Mouse (Mus musculus): ENCODE results near the gene Diexf.

The Diexf gene

DNA sequence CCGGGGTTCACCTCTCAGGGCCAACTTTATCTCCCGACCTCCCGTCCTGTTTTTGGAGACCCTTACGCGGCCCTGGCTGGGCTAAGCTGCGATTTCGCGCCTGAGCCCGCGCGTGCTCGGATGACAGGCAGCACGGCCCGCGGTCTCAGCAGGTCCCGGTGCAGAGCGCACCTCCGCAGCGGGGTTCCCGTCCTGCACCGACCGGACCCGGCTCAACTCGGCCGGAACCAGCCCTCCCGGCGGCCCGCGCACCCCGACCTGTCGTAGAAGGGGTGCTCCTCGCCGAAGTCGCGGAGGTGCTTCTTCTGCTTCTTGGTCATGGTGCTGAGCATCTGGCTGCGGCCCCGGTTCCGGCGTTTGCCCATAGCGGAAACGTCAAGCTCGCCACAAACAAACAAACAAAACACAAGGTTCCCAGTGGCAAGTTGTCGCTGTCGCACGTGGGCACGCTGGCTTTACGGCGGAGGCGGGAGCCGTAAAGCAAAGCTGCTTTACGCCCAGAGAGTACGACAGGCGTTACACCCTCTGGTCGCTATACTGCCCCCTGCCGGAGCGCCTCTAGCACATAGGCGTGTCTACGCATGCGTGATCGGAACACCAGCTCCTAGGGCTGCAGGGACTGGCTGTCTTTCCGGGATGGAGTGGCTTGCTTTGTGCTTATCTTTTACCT, at the start of gene Diexf:
Gene Diexf (minus strand): TSS at position 487 of the 670 bp plus-strand sequence.
- peak; percentile 96 for DNase-seq (ENCODE audit: low read depth, low spot score)

DNA sequence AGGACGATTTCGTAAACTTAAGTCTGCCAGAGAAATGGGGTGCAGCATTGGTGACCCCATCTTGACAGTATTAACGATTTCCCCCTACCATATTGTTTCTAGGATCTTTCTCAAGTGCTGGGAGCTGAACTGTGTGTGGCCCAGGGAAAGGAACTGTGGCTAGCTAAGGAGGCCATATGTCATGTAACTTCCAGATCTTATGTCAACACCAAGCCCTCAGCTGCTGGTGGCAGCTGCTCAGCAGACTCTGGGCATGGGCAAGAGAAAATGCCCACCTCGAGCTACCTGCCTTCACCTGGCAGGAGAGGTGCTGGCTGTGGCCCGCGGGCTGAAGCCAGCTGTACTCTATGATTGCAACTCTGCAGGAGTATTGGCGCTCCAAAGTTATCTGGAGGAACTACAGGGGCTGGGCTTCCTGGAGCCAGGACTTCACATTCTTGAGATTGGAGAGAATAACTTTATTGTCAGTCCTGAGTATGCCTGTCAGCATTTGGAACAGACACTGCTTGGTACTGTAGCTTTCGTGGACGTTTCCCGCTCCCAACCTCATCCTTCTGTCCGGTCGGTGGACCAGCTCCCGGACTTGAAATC, 44.2 kb upstream of the Diexf start:
- no peak for DNase-seq (ENCODE audit: low read depth, low spot score)

DNA sequence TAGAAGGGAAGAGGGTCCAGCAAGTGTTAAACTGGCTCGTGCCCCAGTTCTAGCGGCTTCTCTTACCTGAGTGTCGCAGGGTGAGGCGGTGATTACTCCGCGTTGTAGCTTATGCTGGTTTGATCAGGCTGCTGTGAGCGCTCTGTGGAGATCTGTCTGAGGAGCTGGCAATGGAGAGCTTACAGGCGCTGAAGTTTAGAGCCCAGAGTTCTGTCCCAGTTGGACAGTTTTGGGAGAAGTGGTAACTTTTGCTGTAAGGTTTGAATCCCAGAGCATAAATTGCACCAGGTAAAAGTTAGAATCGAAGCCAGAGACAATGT, 43.7 kb upstream of the Diexf start:
- DNase-seq (ENCODE audit: low read depth, low spot score), result no peak

DNA sequence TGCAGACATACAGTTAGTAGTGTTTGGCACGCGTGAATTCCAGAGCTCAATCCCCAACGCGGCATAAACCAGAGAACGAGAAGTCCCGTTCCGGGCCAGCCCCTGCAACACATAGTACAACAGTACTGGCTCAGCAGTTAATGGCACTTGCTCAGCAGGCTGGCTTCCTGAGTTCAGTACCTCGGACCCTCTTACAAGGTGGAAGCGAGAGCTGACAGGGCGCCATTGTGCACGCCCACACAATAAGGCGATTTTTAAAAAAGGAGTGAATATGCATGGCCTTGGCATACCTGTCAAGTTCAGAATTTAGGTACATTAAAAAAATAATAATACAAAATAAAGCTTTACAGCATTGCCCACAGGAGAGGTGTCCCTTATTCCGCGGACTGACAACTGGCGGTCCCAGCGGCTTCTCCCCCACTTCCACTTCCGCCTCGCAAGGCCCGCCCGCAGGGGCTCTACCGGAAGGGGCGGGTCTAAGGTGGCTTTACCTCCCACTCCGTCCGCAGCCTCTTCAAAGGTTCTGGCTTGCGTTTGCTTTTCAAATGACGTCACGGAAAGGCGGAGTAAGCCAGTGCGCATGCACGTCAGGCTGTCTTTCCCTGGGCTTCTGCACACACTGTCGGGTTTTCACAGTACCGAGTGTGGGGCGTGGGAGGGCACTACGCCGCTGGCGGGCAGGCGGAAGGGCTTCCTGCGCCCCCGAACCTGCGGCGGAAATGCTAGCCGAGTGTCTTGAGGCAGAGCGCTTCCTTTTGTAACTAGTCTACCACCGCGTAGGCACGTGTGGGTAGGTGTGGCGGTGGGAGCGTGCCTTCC, 43.1 kb upstream of the Diexf start:
- peak; percentile 99 for DNase-seq (ENCODE audit: low read depth, low spot score)

DNA sequence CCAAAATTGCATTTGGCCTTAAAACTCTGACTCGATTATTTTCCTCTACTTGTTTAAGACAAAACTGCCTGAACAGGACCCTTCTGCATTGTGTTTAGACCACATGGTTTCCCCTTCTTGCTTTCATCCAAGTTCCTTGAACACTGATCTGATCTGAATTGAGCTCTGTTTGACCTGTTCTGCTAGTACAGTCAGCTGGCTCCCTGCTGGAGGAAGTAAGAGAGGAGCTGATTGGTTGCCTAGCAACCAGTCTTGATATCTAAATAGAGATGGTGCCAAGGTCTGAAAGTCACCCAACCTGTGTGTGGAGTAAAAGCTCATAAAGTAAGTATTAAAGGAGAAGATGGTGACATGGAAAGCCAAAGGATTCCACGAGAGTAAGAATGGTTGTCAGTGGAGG, 39.8 kb upstream of the Diexf start:
- no peak for DNase-seq (ENCODE audit: low read depth, low spot score)

DNA sequence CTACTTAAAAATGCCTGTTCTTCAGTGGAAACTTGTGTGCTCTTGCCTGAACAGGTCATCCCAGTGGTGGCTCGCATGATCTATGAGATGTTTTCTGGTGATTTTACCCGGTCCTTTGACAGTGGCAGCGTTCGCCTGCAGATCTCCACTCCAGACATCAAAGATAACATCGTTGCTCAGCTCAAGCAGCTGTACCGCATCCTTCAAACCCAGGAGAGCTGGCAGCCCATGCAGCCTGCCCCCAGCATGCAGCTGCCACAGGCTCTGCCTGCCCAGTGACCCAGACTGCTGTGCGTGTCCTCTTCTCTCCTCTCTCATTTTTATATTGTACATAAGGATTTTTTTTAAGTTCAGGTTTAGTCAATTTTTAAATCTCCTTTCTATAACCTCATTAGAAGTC, 39.2 kb upstream of the Diexf start:
- DNase-seq (ENCODE audit: low read depth, low spot score), result no peak

DNA sequence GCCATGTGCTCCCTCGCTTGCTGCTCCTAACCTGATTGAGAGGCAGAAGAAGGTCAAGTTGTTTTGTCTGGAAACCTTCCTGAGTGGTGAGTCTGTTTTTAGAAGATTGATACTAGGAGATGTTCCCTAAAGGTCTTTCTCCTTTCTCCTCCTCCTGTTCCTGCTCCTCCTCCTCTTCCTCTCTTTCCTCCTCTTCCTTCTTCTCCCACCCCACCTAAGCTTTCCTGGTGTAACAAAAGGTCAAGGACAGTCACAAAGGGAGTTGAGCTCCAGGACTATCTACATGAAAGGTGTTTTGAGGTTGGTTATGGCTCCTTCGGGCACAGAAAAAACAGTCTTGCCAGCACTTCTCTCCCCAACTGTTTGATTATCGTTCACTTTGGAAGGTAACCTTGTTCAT, 37.7 kb upstream of the Diexf start, which contains the start of gene A130010J15Rik:
Gene A130010J15Rik (plus strand): TSS at position 301 of the 400 bp plus-strand sequence.
- DNase-seq (ENCODE audit: low read depth, low spot score), result no peak

DNA sequence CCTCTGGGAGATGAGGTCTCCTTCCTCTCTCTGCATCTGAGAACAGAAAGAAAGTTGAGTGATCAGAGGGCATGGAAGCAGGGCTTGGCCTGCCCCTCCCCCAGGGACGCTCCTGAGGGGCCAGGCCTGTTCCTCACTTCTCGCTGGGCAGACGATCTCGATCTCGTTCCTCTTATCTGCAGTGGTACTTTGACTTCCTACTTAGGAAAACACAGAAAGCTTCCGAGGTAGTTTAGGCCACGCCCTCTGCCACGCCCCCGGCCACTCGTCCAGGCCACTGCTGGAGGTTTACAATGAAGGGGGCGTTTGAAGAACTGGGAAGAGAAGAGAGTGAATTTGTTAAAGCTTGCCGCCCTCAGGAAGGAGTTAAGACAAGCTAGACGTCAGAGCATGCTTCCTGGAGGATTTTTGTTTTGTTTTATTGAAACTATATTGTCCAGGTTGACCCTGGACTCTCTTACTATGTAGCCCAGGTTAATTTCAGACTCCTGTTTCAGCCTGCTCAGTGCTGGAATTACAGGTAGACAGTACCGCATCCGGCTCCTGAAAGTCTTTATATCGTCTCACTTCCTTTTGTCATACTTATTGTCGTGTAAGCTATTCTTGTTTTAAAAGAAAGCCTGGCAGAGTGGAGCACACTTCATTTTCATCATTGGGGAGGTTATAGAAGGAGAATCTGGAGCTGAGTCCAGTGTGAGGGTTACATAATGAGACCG, 30.4 kb upstream of the Diexf start:
- DNase-seq (ENCODE audit: low read depth, low spot score), result no peak

DNA sequence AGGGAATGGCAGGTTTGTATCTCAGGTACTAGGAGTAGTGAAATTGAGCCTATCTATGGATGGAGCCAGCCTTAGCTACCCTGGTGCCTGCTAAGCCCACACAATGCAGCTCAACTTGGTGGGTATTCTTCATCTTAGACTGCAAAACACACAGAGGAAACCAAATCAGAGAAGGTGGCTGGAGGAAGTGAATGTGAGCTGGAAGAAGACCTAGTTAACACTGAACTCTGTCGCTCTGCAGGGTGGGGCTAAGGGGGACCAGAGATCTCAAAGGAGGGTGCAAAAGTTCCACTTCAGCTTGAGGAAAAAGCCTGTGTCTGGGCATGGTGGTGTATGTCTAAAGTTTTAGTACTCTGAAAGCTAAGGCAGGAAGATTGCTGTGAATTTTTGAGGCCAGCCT, 29.5 kb upstream of the Diexf start:
- DNase-seq (ENCODE audit: low read depth, low spot score), result no peak

DNA sequence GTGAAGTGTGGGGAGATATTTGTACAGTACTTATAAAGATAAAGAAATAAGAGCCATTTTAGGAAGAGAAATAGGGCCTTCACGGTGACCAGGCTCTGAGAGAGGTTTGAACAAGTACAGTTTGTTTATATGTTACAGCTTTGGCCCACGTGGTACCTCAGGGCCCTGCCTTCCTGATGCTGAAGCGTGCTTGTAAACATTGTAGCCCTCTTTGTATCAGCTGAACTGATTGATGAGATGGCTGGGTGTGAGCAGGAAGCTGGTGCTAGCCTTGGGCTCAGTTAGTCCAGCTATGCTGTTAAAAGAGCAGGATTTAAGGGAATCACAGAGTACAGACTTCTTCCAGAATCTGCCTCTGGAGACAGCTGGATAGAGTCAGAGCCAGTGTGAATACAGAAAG, 29.1 kb upstream of the Diexf start:
- no peak for DNase-seq (ENCODE audit: low read depth, low spot score)

DNA sequence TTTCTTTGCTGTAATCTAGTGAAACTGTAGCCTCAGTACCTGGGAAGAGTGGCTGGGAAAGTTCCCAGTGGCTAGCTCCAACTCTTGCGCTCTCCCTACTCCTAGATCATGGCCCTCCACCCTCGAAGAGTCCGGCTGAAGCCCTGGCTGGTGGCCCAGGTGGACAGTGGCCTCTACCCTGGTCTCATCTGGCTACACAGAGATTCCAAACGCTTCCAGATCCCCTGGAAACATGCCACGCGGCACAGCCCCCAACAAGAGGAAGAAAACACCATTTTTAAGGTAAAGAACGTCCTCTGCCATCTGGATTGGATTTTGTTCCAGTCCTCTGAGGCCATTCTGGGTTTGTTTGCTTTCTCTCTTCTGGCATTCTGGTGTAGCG, 27.0 kb upstream of the Diexf start:
- no peak for DNase-seq (ENCODE audit: low read depth, low spot score)

DNA sequence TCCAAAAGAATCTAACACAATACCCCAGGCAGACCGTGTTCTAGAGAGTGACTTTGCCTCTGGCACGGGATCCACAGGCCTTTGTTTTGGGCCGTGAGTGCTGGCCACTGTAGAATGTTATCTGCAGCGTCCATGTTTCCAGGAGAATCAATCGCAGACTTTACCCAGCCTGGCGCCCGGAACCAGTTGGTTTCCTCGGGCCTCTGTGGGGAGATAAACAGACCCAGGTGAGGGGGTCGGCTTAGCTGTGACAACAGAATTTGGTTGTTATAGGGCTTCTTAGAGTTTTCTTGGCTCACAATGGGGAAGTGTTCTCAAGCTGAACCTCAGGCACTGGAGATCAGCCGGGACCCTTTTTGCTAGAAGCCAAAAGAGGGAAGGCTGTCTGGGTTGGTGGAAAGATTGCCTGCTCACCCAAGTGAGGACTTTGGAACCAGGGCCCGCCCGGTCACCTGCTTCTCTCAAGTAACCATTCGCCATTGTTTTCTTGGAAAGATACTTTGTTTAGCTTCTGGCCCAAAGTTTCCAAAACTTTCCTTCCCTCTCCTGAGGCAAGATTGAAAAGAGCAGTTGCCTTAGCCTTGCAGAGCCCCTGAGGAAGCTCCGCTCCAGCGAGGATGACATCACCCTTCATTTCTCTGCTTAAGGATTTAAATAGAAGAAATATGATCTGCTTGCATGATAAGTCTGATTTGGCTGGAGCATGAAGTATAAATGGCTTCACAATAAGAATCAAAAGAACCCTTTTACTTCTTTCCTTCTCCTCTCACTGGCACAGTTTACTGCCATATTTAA, 26.4 kb upstream of the Diexf start:
- no peak for DNase-seq (ENCODE audit: low read depth, low spot score)

DNA sequence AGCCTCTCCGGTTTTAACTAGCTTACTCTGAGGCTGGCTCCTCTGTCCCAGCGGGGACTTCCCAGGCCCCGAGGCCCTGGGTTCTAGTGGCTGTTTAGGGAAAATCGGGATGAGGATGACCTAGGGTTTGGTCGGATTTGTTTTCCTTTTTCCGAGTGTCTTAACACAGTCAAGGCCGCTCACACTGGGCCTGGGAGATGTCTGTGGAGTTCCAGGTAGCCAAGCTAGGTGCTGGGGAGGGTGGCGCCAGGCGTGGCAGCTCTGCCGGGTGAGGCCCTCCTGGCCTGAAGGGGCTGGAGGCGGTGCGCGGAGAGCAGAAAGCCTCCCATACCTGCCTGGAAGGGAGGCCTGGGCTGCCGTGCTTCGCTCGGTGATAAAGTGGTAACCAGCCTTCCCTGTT, 23.5 kb upstream of the Diexf start:
- no peak for DNase-seq (ENCODE audit: low read depth, low spot score)

DNA sequence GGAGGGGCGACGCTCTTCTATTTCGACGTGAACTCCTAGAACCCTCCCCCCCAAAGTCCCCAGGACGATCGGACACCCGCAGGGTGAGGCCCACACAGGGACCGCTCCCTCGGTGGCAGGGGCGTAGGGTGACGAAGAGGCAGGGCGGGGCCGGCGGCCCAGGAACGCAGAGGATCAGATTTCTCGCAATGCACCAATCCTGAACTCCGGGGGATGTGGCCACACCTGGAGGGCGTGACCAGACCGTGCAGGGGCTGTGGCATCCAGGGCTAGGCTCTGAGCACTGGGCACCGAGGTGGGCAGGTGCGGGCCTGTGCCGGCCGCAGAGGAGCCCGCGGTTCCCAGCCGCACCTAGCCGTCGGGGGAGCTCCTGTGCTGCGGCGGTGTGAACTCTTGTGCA, 22.8 kb upstream of the Diexf start, which contains the start of gene Irf6:
Gene Irf6 (plus strand): TSS at position 240 of the 400 bp plus-strand sequence.
- no peak for DNase-seq (ENCODE audit: low read depth, low spot score)

DNA sequence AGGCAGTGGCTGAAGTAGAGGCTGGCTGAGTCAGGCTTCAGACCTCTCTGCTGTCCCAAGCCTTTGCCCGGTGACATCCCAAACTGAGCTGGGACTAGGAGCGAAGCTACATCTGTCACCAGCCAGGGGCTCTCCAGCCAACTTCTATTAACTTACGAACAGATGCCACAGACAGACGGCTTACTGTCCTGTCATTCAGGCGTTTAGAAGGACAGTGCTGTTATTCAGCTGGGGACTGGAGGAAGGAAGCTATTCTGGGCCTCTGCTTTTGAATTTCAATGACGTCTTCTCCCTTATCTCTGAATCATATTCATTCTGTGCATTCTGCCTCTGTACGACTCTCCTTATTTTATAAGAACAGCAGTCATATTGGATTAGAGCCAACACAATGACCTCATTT, 21.1 kb upstream of the Diexf start:
- no peak for DNase-seq (ENCODE audit: low read depth, low spot score)

DNA sequence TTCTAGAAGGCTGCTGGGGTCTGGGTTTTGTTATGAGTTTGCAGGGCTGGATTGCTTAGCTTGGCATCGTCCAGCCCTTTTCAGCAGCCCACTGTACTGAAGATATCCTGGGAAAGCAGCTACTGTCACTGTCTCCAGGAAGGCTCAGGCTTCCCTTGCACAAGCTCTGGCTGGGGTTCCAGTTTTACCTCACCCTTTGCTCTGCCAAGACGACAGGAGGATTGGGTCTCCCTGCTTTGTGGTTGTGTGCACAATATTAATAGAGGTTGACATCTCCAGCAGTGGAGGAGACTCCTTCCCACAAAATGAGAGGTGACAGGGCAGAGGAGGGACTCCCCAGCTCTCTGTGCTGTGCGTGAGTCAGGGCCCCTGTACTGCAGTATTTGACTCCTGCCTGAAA, 19.2 kb upstream of the Diexf start:
- DNase-seq (ENCODE audit: low read depth, low spot score), result no peak

DNA sequence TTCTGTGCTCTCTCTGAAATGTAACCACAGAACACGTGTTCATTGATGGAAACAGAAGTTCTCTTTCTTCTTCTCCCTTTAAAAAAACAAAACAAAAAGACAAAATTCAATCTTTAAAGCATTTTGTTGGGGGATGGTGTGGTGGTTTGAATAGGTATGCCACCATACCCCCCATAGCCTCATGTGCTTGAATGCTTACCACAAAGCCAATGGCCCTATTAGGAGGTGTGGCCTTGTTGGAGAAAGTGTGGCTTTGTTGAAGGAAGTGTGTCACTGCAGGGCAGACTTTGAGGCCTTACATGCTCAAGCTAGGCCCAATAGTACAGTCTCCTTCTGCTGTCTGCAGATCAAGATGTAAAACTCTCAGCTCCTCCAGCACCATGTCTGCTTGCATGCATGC, 16.3 kb upstream of the Diexf start:
- no peak for DNase-seq (ENCODE audit: low read depth, low spot score)

DNA sequence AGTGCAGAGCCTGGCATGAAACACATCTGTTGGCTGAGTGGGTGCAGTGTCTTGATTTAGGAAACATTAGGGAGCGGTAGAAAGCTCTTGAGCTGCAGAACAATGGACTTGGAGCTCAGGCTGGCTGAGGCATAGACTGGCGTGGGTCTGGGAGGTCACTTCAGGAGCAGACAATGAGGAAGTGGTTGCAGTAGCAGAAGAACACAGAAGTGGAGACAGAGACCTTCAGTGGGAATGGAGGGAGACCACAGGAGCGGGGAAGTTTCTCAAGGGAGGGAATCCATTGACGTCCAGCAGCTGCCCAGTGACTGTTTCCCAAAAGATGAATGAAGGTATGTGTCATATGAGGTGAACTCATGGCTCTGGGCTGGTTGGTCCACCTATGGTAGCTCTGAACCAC, 15.0 kb upstream of the Diexf start:
- DNase-seq (ENCODE audit: low read depth, low spot score), result no peak

DNA sequence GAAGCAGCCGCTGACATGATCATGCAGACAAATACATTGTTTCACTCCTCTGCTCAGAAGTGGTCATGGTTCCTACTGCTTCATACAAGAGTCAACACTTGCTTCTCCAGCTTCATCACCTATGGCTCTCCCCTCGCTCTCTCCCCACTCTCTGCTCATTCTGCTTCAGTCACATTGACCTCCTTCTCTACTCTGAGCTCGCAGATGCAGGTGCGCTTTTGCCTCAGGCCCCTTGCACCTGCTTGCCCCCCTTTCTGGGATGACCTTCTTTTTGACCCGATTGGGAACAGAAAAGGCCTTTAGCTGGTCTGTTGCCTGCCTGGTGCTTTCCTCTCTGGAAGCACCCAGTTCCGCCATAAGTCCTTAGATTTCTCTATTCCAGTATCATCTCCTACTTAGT, 14.4 kb upstream of the Diexf start:
- DNase-seq (ENCODE audit: low read depth, low spot score), result no peak

DNA sequence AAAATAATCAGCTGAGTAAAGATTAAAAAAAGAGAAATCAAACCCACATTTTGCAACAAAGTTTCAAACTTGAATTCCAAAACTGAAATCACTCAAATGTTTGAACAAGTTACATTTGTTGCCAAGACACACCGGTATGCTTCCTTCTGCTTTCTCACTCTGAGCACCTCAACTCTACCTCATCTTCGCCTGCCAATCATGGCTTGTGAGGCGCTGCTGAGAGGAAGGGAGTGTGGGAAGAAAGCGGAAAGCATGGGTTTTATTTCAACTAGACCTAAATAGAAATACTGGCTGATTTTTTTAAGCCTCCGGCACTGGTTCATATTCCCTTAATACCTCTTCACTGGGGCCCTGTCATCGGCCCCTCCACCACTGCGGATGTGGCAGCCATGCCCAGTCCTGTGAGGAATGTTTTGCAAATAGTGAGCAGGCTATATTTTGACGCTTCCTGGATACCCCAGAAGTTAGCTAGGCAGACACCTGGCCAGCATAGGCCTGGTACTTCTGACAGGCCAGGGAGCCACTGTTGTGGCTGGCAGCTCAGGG, 12.5 kb upstream of the Diexf start:
- no peak for DNase-seq (ENCODE audit: low read depth, low spot score)

DNA sequence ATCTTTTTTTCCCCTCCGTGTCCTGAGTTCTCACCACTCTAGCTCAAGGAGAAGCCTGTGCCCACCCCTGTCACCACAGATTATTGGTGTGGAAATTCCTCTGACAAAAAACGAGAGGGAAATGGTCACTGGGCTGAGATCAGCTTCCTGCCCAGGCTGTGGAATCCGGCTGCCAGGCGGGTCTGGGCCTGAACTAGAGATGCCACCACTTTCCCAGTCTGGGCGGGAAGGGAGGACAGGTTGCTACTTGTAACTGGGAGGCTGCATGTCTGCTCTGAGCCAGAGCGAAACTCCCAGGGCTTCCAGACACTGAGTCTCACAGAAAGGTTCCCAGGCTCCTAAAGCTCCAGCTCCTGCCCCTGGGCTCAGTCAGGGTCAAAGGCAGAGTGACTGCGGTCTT, 11.0 kb upstream of the Diexf start:
- DNase-seq (ENCODE audit: low read depth, low spot score), result no peak

Data from brain, embryonic 18.5 days (tissue).